Mouse (Mus musculus): ENCODE measurements around the gene Etnk1. TPM values are rescaled to one million over a fixed set of nuclear protein-coding genes. Genes with fewer than 3 reads are reported as not detected.
A peak's percentile ranks its signal among the peaks of the same experiment; 100 is the strongest.

Gene Etnk1
- polyA plus RNA-seq, 1 experiment from 2014 or later: 7.4 TPM

GRCm38 (mm10) chr6:143163956-143164905 lies 2.8 kb upstream of the Etnk1 start:
- H3K27me3 ChIP-seq: no peaks in the 10 kb centered on the region
- WGBS (ENCODE audit: insufficient replicate concordance): 22% methylated on average over 15 of the region's 15 CpGs
- no peaks in the 10 kb centered on the region for H3K9me3 ChIP-seq (replicated peaks)
- H3K4me1 ChIP-seq (replicated peaks): peaks cover 33% of the 10 kb centered on the region
- H3K9ac ChIP-seq: no peak overlapping the region
- H3K27ac ChIP-seq (replicated peaks): no peak overlapping the region
- peak overlapping the region; percentile 21; the same call in 1 of the 2 replicates for H3K4me2 ChIP-seq
- ATAC-seq (ENCODE audit: insufficient read depth): no peak
- H3K36me3 ChIP-seq (replicated peaks): no peaks in the 10 kb centered on the region
- H3K4me3 ChIP-seq (replicated peaks): no peak overlapping the region

GRCm38 (mm10) chr6:143164906-143165255 lies 2.1 kb upstream of the Etnk1 start:
- Histone ChIP-seq H3K9me3 (replicated peaks) (no peaks in the 10 kb centered on the region), H3K27me3 (no peaks in the 10 kb centered on the region), H3K36me3 (replicated peaks) (0 out of 2 replicates have a peak, but pooled peaks cover 2% of the 10 kb centered on the region), H3K4me1 (replicated peaks) (peaks cover 39% of the 10 kb centered on the region), H3K9ac (no peak overlapping the region), H3K27ac (replicated peaks) (no peak overlapping the region), H3K4me3 (replicated peaks) (no peak overlapping the region), H3K4me2 (no peak overlapping the region)
- no peak for ATAC-seq (ENCODE audit: insufficient read depth)
- WGBS (ENCODE audit: insufficient replicate concordance): 61% methylated on average over 8 of the region's 8 CpGs

GRCm38 (mm10) chr6:143165404-143166257 lies 1.4 kb upstream of the Etnk1 start:
- 41% methylated on average over 15 of the region's 15 CpGs for WGBS (ENCODE audit: insufficient replicate concordance)
- Histone ChIP-seq H3K9ac (peak overlapping the region; percentile 93), H3K27ac (replicated peaks) (peak overlapping the region; percentile 96; the same call in 1 of the 2 replicates), H3K4me2 (peak overlapping the region; percentile 88), H3K4me3 (replicated peaks) (peak overlapping the region; percentile 93), H3K4me1 (replicated peaks) (peaks cover 45% of the 10 kb centered on the region), H3K9me3 (replicated peaks) (no peaks in the 10 kb centered on the region), H3K36me3 (replicated peaks) (0 out of 2 replicates have a peak, but pooled peaks cover 2% of the 10 kb centered on the region), H3K27me3 (no peaks in the 10 kb centered on the region)
- no peak for ATAC-seq (ENCODE audit: insufficient read depth)

GRCm38 (mm10) chr6:143167409-143167919 lies 443 bp downstream of the Etnk1 start:
- Histone ChIP-seq H3K4me2 (peak overlapping the region; percentile 88), H3K9ac (peak overlapping the region; percentile 93), H3K36me3 (replicated peaks) (peaks cover 20% of the 10 kb centered on the region), H3K27ac (replicated peaks) (peak overlapping the region; percentile 96), H3K4me3 (replicated peaks) (peak overlapping the region; percentile 93), H3K4me1 (replicated peaks) (peaks cover 51% of the 10 kb centered on the region), H3K27me3 (no peaks in the 10 kb centered on the region), H3K9me3 (replicated peaks) (no peaks in the 10 kb centered on the region)
- ATAC-seq (ENCODE audit: insufficient read depth): peak; percentile 63
- WGBS (ENCODE audit: insufficient replicate concordance): under 1% methylated on average over 49 of the region's 60 CpGs

- Histone ChIP-seq H3K36me3 (replicated peaks) (peaks cover 26% of the 10 kb centered on the region), H3K4me1 (replicated peaks) (peaks cover 51% of the 10 kb centered on the region), H3K4me3 (replicated peaks) (peak overlapping the region; percentile 93), H3K9me3 (replicated peaks) (no peaks in the 10 kb centered on the region), H3K27ac (replicated peaks) (peak overlapping the region; percentile 96), H3K4me2 (peak overlapping the region; percentile 88), H3K9ac (peak overlapping the region; percentile 93), H3K27me3 (no peaks in the 10 kb centered on the region)
- ATAC-seq (ENCODE audit: insufficient read depth): no peak
- WGBS (ENCODE audit: insufficient replicate concordance): 9% methylated on average over 6 of the region's 6 CpGs
These were observed 1.1 kb downstream of the Etnk1 start for GRCm38 (mm10) chr6:143167981-143168674.

GRCm38 (mm10) chr6:143169385-143169784 lies 2.4 kb downstream of the Etnk1 start:
- H3K9ac ChIP-seq: no peak overlapping the region
- peaks cover 29% of the 10 kb centered on the region for H3K36me3 ChIP-seq (replicated peaks)
- 79% methylated on average over 4 of the region's 4 CpGs for WGBS (ENCODE audit: insufficient replicate concordance)
- H3K27ac ChIP-seq (replicated peaks): no peak overlapping the region
- no peaks in the 10 kb centered on the region for H3K27me3 ChIP-seq
- H3K9me3 ChIP-seq (replicated peaks): no peaks in the 10 kb centered on the region
- no peak for ATAC-seq (ENCODE audit: insufficient read depth)
- peak overlapping the region; percentile 88 for H3K4me2 ChIP-seq
- peak overlapping the region; percentile 93; the same call in 1 of the 2 replicates for H3K4me3 ChIP-seq (replicated peaks)
- peaks cover 46% of the 10 kb centered on the region for H3K4me1 ChIP-seq (replicated peaks)

GRCm38 (mm10) chr6:143170166-143170960 lies 3.3 kb downstream of the Etnk1 start:
- Histone ChIP-seq H3K4me3 (replicated peaks) (no peak overlapping the region), H3K27me3 (no peaks in the 10 kb centered on the region), H3K4me1 (replicated peaks) (peaks cover 49% of the 10 kb centered on the region), H3K36me3 (replicated peaks) (peaks cover 29% of the 10 kb centered on the region), H3K9ac (no peak overlapping the region; the same call in 1 of the 2 replicates), H3K27ac (replicated peaks) (no peak overlapping the region), H3K9me3 (replicated peaks) (no peaks in the 10 kb centered on the region), H3K4me2 (no peak overlapping the region)
- WGBS (ENCODE audit: insufficient replicate concordance): 62% methylated on average over 4 of the region's 4 CpGs
- ATAC-seq (ENCODE audit: insufficient read depth): no peak

- H3K9me3 ChIP-seq (replicated peaks): no peaks in the 10 kb centered on the region
- H3K4me2 ChIP-seq: no peak overlapping the region
- peaks cover 29% of the 10 kb centered on the region for H3K36me3 ChIP-seq (replicated peaks)
- H3K4me3 ChIP-seq (replicated peaks): no peak overlapping the region
- no peak overlapping the region for H3K27ac ChIP-seq (replicated peaks)
- WGBS (ENCODE audit: insufficient replicate concordance): 86% methylated on average over 8 of the region's 8 CpGs
- ATAC-seq (ENCODE audit: insufficient read depth): no peak
- no peak overlapping the region for H3K9ac ChIP-seq
- peaks cover 44% of the 10 kb centered on the region for H3K4me1 ChIP-seq (replicated peaks)
- H3K27me3 ChIP-seq: no peaks in the 10 kb centered on the region
These were observed 4.0 kb downstream of the Etnk1 start for GRCm38 (mm10) chr6:143171066-143171465.

- H3K36me3 ChIP-seq (replicated peaks): peaks cover 32% of the 10 kb centered on the region
- H3K27me3 ChIP-seq: no peaks in the 10 kb centered on the region
- H3K9ac ChIP-seq: no peak overlapping the region
- no peak overlapping the region for H3K4me3 ChIP-seq (replicated peaks)
- no peaks in the 10 kb centered on the region for H3K9me3 ChIP-seq (replicated peaks)
- WGBS (ENCODE audit: insufficient replicate concordance): 59% methylated on average over 11 of the region's 11 CpGs
- ATAC-seq (ENCODE audit: insufficient read depth): no peak
- no peak overlapping the region for H3K27ac ChIP-seq (replicated peaks)
- H3K4me1 ChIP-seq (replicated peaks): peaks cover 38% of the 10 kb centered on the region
- H3K4me2 ChIP-seq: no peak overlapping the region
These were observed 4.9 kb downstream of the Etnk1 start for GRCm38 (mm10) chr6:143171781-143172465.

Measured in liver, embryonic 15.5 days (tissue).